Mouse (Mus musculus): Measurements from ENCODE around the gene S100a16. TPM values are rescaled to one million over a fixed set of nuclear protein-coding genes. Genes with fewer than 3 reads are reported as not detected.

Gene S100a16
- polyA plus RNA-seq, 1 experiment: 134 TPM

GRCm38 (mm10) chr3:90515242-90515641 is 21.8 kb upstream of the S100a16 start:
- TF ChIP-seq CTCF (IDR thresholded peaks at IDR 0.05; ENCODE audit: extremely low read depth, insufficient read depth, low read length) (no peak), POLR2A (IDR thresholded peaks at IDR 0.05; ENCODE audit: extremely low read depth, insufficient read depth, low read length) (no peak)
- peak overlapping the region; percentile 44 for H3K27ac ChIP-seq (ENCODE audit: insufficient read depth, low read length)
- peak overlapping the region; percentile 28 for H3K4me3 ChIP-seq (ENCODE audit: insufficient read depth, low read length)
- H3K4me1 ChIP-seq (ENCODE audit: control insufficient read depth, insufficient read depth, low read length): no peaks in the 10 kb centered on the region

GRCm38 (mm10) chr3:90515789-90516188 is 21.3 kb upstream of the S100a16 start:
- no peak for TF ChIP-seq POLR2A (IDR thresholded peaks at IDR 0.05; ENCODE audit: extremely low read depth, insufficient read depth, low read length)
- TF ChIP-seq CTCF (IDR thresholded peaks at IDR 0.05; ENCODE audit: extremely low read depth, insufficient read depth, low read length): no peak
- Histone ChIP-seq H3K4me3 (ENCODE audit: insufficient read depth, low read length) (no peak overlapping the region), H3K4me1 (ENCODE audit: control insufficient read depth, insufficient read depth, low read length) (no peaks in the 10 kb centered on the region), H3K27ac (ENCODE audit: insufficient read depth, low read length) (no peak overlapping the region)

- no peak for TF ChIP-seq POLR2A (IDR thresholded peaks at IDR 0.05; ENCODE audit: extremely low read depth, insufficient read depth, low read length)
- TF ChIP-seq CTCF (IDR thresholded peaks at IDR 0.05; ENCODE audit: extremely low read depth, insufficient read depth, low read length): no peak
- no peak overlapping the region for H3K27ac ChIP-seq (ENCODE audit: insufficient read depth, low read length)
- H3K4me3 ChIP-seq (ENCODE audit: insufficient read depth, low read length): no peak overlapping the region
- H3K4me1 ChIP-seq (ENCODE audit: control insufficient read depth, insufficient read depth, low read length): no peaks in the 10 kb centered on the region
Measured at GRCm38 (mm10) chr3:90517711-90518110, 19.3 kb upstream of the S100a16 start.

- Histone ChIP-seq H3K4me1 (ENCODE audit: control insufficient read depth, insufficient read depth, low read length) (no peaks in the 10 kb centered on the region), H3K4me3 (ENCODE audit: insufficient read depth, low read length) (no peak overlapping the region), H3K27ac (ENCODE audit: insufficient read depth, low read length) (no peak overlapping the region)
- TF ChIP-seq POLR2A (IDR thresholded peaks at IDR 0.05; ENCODE audit: extremely low read depth, insufficient read depth, low read length) (no peak), CTCF (IDR thresholded peaks at IDR 0.05; ENCODE audit: extremely low read depth, insufficient read depth, low read length) (peak; percentile 76)
Measured at GRCm38 (mm10) chr3:90525421-90525820, 11.6 kb upstream of the S100a16 start.

- no peaks in the 10 kb centered on the region for H3K4me1 ChIP-seq (ENCODE audit: control insufficient read depth, insufficient read depth, low read length)
- H3K4me3 ChIP-seq (ENCODE audit: insufficient read depth, low read length): no peak overlapping the region
- TF ChIP-seq CTCF (IDR thresholded peaks at IDR 0.05; ENCODE audit: extremely low read depth, insufficient read depth, low read length) (no peak), POLR2A (IDR thresholded peaks at IDR 0.05; ENCODE audit: extremely low read depth, insufficient read depth, low read length) (no peak)
- H3K27ac ChIP-seq (ENCODE audit: insufficient read depth, low read length): no peak overlapping the region
Measured at GRCm38 (mm10) chr3:90526076-90526475, 11.0 kb upstream of the S100a16 start.

- H3K4me1 ChIP-seq (ENCODE audit: control insufficient read depth, insufficient read depth, low read length): no peaks in the 10 kb centered on the region
- no peak for TF ChIP-seq CTCF (IDR thresholded peaks at IDR 0.05; ENCODE audit: extremely low read depth, insufficient read depth, low read length)
- TF ChIP-seq POLR2A (IDR thresholded peaks at IDR 0.05; ENCODE audit: extremely low read depth, insufficient read depth, low read length): no peak
- no peak within 1 kb of the TSS for H3K27ac ChIP-seq (ENCODE audit: insufficient read depth, low read length)
- H3K4me3 ChIP-seq (ENCODE audit: insufficient read depth, low read length): no peak within 1 kb of the TSS
Measured at GRCm38 (mm10) chr3:90526580-90526979, 10.5 kb upstream of the S100a16 start, which contains the start of gene S100a14. Gene S100a14 (plus strand): TSS chr3:90526856.

GRCm38 (mm10) chr3:90527291-90527873 is 9.7 kb upstream of the S100a16 start:
- no peak overlapping the region for H3K4me3 ChIP-seq (ENCODE audit: insufficient read depth, low read length)
- H3K4me1 ChIP-seq (ENCODE audit: control insufficient read depth, insufficient read depth, low read length): no peaks in the 10 kb centered on the region
- no peak overlapping the region for H3K27ac ChIP-seq (ENCODE audit: insufficient read depth, low read length)
- TF ChIP-seq POLR2A (IDR thresholded peaks at IDR 0.05; ENCODE audit: extremely low read depth, insufficient read depth, low read length) (no peak), CTCF (IDR thresholded peaks at IDR 0.05; ENCODE audit: extremely low read depth, insufficient read depth, low read length) (no peak)

GRCm38 (mm10) chr3:90531713-90532112 is 5.3 kb upstream of the S100a16 start:
- H3K4me1 ChIP-seq (ENCODE audit: control insufficient read depth, insufficient read depth, low read length): no peaks in the 10 kb centered on the region
- no peak for TF ChIP-seq CTCF (IDR thresholded peaks at IDR 0.05; ENCODE audit: extremely low read depth, insufficient read depth, low read length)
- TF ChIP-seq POLR2A (IDR thresholded peaks at IDR 0.05; ENCODE audit: extremely low read depth, insufficient read depth, low read length): no peak
- no peak overlapping the region for H3K4me3 ChIP-seq (ENCODE audit: insufficient read depth, low read length)
- H3K27ac ChIP-seq (ENCODE audit: insufficient read depth, low read length): no peak overlapping the region

- Histone ChIP-seq H3K4me1 (ENCODE audit: control insufficient read depth, insufficient read depth, low read length) (no peaks in the 10 kb centered on the region), H3K4me3 (ENCODE audit: insufficient read depth, low read length) (no peak overlapping the region), H3K27ac (ENCODE audit: insufficient read depth, low read length) (no peak overlapping the region)
- TF ChIP-seq CTCF (IDR thresholded peaks at IDR 0.05; ENCODE audit: extremely low read depth, insufficient read depth, low read length): no peak
- TF ChIP-seq POLR2A (IDR thresholded peaks at IDR 0.05; ENCODE audit: extremely low read depth, insufficient read depth, low read length): no peak
Measured at GRCm38 (mm10) chr3:90535446-90535845, 1.6 kb upstream of the S100a16 start.

GRCm38 (mm10) chr3:90537905-90538296 is 847 bp downstream of the S100a16 start:
- TF ChIP-seq CTCF (IDR thresholded peaks at IDR 0.05; ENCODE audit: extremely low read depth, insufficient read depth, low read length): no peak
- no peak for TF ChIP-seq POLR2A (IDR thresholded peaks at IDR 0.05; ENCODE audit: extremely low read depth, insufficient read depth, low read length)
- Histone ChIP-seq H3K4me1 (ENCODE audit: control insufficient read depth, insufficient read depth, low read length) (no peaks in the 10 kb centered on the region), H3K27ac (ENCODE audit: insufficient read depth, low read length) (peak overlapping the region; percentile 85), H3K4me3 (ENCODE audit: insufficient read depth, low read length) (peak overlapping the region; percentile 37)
